Mouse (Mus musculus) midbrain, embryonic 14.5 days (tissue): Measurements from ENCODE around the gene Fat1. TPM values are rescaled to one million over a fixed set of nuclear protein-coding genes. Genes with fewer than 3 reads are reported as not detected.
A peak's percentile ranks its signal among the peaks of the same experiment; 100 is the strongest.

Experiments
- ATAC-seq: fragments of 200-750 bp; cut with Nextera tagmentation; 2 replicates; pipeline ENCODE4 v1.8.0; 2017; ENCODE audit warnings: moderate number of reproducible peaks, moderate library complexity; ENCODE audit not compliant: low FRiP score, low TSS enrichment
- DNase-seq: peaks from one replicate; pipeline ENCODE4 v3.0.0-alpha.2; 2015
- H3K27ac ChIP-seq: fragments of 300-500 bp; sonication (generic); replicated peaks from 2 replicates; pipeline ENCODE4 v1.5.1; 2014; ENCODE audit warnings: mild to moderate bottlenecking, low read depth, low read length, moderate library complexity
- H3K27me3 ChIP-seq: fragments of 300-500 bp; sonication (generic); 2 replicates; pipeline ENCODE4 v1.6.1; 2014; ENCODE audit warnings: low read length, control low read depth, mixed read lengths; ENCODE audit not compliant: control insufficient read depth, insufficient read depth
- H3K36me3 ChIP-seq: fragments of 300-500 bp; sonication (generic); 2 replicates; pipeline ENCODE4 v1.6.1; 2014; ENCODE audit warnings: low read length, control low read depth; ENCODE audit not compliant: control insufficient read depth, insufficient read depth
- H3K4me1 ChIP-seq: fragments of 300-500 bp; sonication (generic); 2 replicates; pipeline ENCODE4 v1.6.1; 2014; ENCODE audit warnings: mild to moderate bottlenecking, antibody characterized with exemption, low read length, control low read depth; ENCODE audit not compliant: control insufficient read depth, insufficient read depth
- H3K4me2 ChIP-seq: fragments of 300-500 bp; sonication (generic); 2 replicates; pipeline ENCODE4 v1.6.1; 2014; ENCODE audit warnings: mild to moderate bottlenecking, low read length, moderate library complexity
- H3K4me3 ChIP-seq: fragments of 300-500 bp; sonication (generic); replicated peaks from 2 replicates; pipeline ENCODE4 v1.5.1; 2014; ENCODE audit warnings: low read depth, low read length
- H3K9ac ChIP-seq: fragments of 300-500 bp; sonication (generic); replicated peaks from 2 replicates; pipeline ENCODE4 v1.6.1; 2014; ENCODE audit warnings: mild to moderate bottlenecking, low read length, moderate library complexity
- H3K9me3 ChIP-seq: fragments of 300-500 bp; sonication (generic); 2 replicates; pipeline ENCODE4 v1.6.1; 2016; ENCODE audit warnings: low read length, control low read depth, mixed read lengths; ENCODE audit not compliant: control insufficient read depth
- WGBS: fragments of 180-500 bp; shearing (Covaris S2); extraction: QIAGEN DNeasy Blood & Tissue Kit; methylation state at CpG from one replicate; pipeline ENCODE4 v1.1.7; 2014; 5-methylcytosine and 5-hydroxymethylcytosine counted together
- polyA plus RNA-seq: library from polyadenylated mRNA; unstranded; fragments of >200 nt; fragmentation: Nextera tagmentation; extraction: Ambion mirVana; gene quantifications from 2 replicates; pipeline ENCODE4 v1.2.1, GENCODE M21; 2014

Gene Fat1
- polyA plus RNA-seq, 1 experiment from 2014 or later = 22.8 TPM

GRCm38 (mm10) chr8:44932546-44933342 is 2.5 kb upstream of the Fat1 start:
- H3K27ac ChIP-seq = no peak overlapping the region
- H3K4me1 ChIP-seq = peaks cover 5% of the 10 kb centered on the region
- no peak overlapping the region for H3K4me3 ChIP-seq
- DNase-seq (no peak), ATAC-seq (no peak)
- no peak overlapping the region for H3K9ac ChIP-seq
- WGBS = 94% methylated on average over 9 of the region's 9 CpGs
- H3K36me3 ChIP-seq = no peaks in the 10 kb centered on the region
- H3K27me3 ChIP-seq = no peaks in the 10 kb centered on the region
- no peaks in the 10 kb centered on the region for H3K9me3 ChIP-seq
- no peak overlapping the region; the same call in 1 of the 2 replicates for H3K4me2 ChIP-seq

GRCm38 (mm10) chr8:44933478-44933877 is 1.8 kb upstream of the Fat1 start:
- Histone ChIP-seq H3K4me1 (peaks cover 5% of the 10 kb centered on the region), H3K9me3 (no peaks in the 10 kb centered on the region), H3K4me3 (peak overlapping the region; percentile 70), H3K4me2 (peak overlapping the region; percentile 80), H3K9ac (no peak overlapping the region), H3K36me3 (no peaks in the 10 kb centered on the region), H3K27me3 (no peaks in the 10 kb centered on the region), H3K27ac (no peak overlapping the region)
- peak; percentile 64 for DNase-seq
- ATAC-seq = no peak
- 39% methylated on average over 6 of the region's 6 CpGs for WGBS

GRCm38 (mm10) chr8:44934416-44934815 is 831 bp upstream of the Fat1 start:
- H3K36me3 ChIP-seq = no peaks in the 10 kb centered on the region
- H3K27ac ChIP-seq = peak overlapping the region; percentile 83
- H3K4me1 ChIP-seq = peaks cover 5% of the 10 kb centered on the region
- peak overlapping the region; percentile 70 for H3K4me3 ChIP-seq
- peak overlapping the region; percentile 59; the same call in 1 of the 2 replicates for H3K9ac ChIP-seq
- H3K9me3 ChIP-seq = no peaks in the 10 kb centered on the region
- no peaks in the 10 kb centered on the region for H3K27me3 ChIP-seq
- 2% methylated on average over 13 of the region's 13 CpGs for WGBS
- DNase-seq (no peak), ATAC-seq (no peak)
- peak overlapping the region; percentile 80 for H3K4me2 ChIP-seq

- H3K9ac ChIP-seq = peak overlapping the region; percentile 59
- H3K27me3 ChIP-seq = no peaks in the 10 kb centered on the region
- peaks cover 5% of the 10 kb centered on the region for H3K4me1 ChIP-seq
- under 1% methylated on average over 24 of the region's 24 CpGs for WGBS
- no peaks in the 10 kb centered on the region for H3K9me3 ChIP-seq
- H3K36me3 ChIP-seq = no peaks in the 10 kb centered on the region
- DNase-seq = peak; percentile 95
- H3K4me2 ChIP-seq = peak overlapping the region; percentile 80
- H3K4me3 ChIP-seq = peak overlapping the region; percentile 70
- peak; percentile 56 for ATAC-seq
- peak overlapping the region; percentile 83 for H3K27ac ChIP-seq
Observed at GRCm38 (mm10) chr8:44935741-44936140, 494 bp downstream of the Fat1 start.

- under 1% methylated on average over 16 of the region's 16 CpGs for WGBS
- ATAC-seq = no peak
- no peak overlapping the region for H3K27ac ChIP-seq
Observed at GRCm38 (mm10) chr8:44936481-44936961, 1.3 kb downstream of the Fat1 start.

GRCm38 (mm10) chr8:44937141-44937825 is 2.0 kb downstream of the Fat1 start:
- no peaks in the 10 kb centered on the region for H3K36me3 ChIP-seq
- peak overlapping the region; percentile 52; the same call in 1 of the 2 replicates for H3K27ac ChIP-seq
- H3K4me2 ChIP-seq = peak overlapping the region; percentile 80
- ATAC-seq (no peak), DNase-seq (peak; percentile 82)
- H3K9me3 ChIP-seq = no peaks in the 10 kb centered on the region
- H3K4me1 ChIP-seq = peaks cover 5% of the 10 kb centered on the region
- peak overlapping the region; percentile 70 for H3K4me3 ChIP-seq
- peak overlapping the region; percentile 50 for H3K9ac ChIP-seq
- H3K27me3 ChIP-seq = no peaks in the 10 kb centered on the region
- under 1% methylated on average over 34 of the region's 34 CpGs for WGBS

More at GRCm38 (mm10) chr8:44936481-44936961, 1.3 kb downstream of the Fat1 start:
- Histone ChIP-seq H3K9ac (peak overlapping the region; percentile 50; the same call in 1 of the 2 replicates), H3K9me3 (no peaks in the 10 kb centered on the region), H3K4me1 (peaks cover 5% of the 10 kb centered on the region), H3K4me3 (peak overlapping the region; percentile 70), H3K27me3 (no peaks in the 10 kb centered on the region), H3K36me3 (no peaks in the 10 kb centered on the region), H3K4me2 (peak overlapping the region; percentile 80)
- peak; percentile 79 for DNase-seq

- H3K4me3 ChIP-seq = peak overlapping the region; percentile 70
Observed at GRCm38 (mm10) chr8:44937905-44938642, 2.8 kb downstream of the Fat1 start.

GRCm38 (mm10) chr8:44938643-44938979 is 3.4 kb downstream of the Fat1 start:
- peak overlapping the region; percentile 50 for H3K9ac ChIP-seq
- peak overlapping the region; percentile 80 for H3K4me2 ChIP-seq
- under 1% methylated on average over 12 of the region's 12 CpGs for WGBS
- no peak for DNase-seq
- H3K9me3 ChIP-seq = no peaks in the 10 kb centered on the region
- no peaks in the 10 kb centered on the region for H3K27me3 ChIP-seq
- peaks cover 5% of the 10 kb centered on the region for H3K4me1 ChIP-seq
- no peaks in the 10 kb centered on the region for H3K36me3 ChIP-seq
- H3K4me3 ChIP-seq = peak overlapping the region; percentile 70
- no peak for ATAC-seq
- H3K27ac ChIP-seq = peak overlapping the region; percentile 79

More at GRCm38 (mm10) chr8:44937905-44938642, 2.8 kb downstream of the Fat1 start:
- Histone ChIP-seq H3K9ac (peak overlapping the region; percentile 50), H3K4me1 (peaks cover 5% of the 10 kb centered on the region), H3K27ac (peak overlapping the region; percentile 79), H3K36me3 (no peaks in the 10 kb centered on the region), H3K4me2 (peak overlapping the region; percentile 80), H3K9me3 (no peaks in the 10 kb centered on the region), H3K27me3 (no peaks in the 10 kb centered on the region)
- under 1% methylated on average over 87 of the region's 87 CpGs for WGBS
- DNase-seq = peak; percentile 96
- peak; percentile 85 for ATAC-seq
